Mouse (Mus musculus) lung, adult 18-20 months (tissue): ENCODE data around the gene Elmod2.
"Not testable (repeated sequence)": the region's sequence is repeated elsewhere in the genome, so short reads cannot be mapped to it uniquely, and the experiment has no call there.

Experiments
- DNase-seq, 2 experiments: peaks; one replicate each; pipeline ENCODE4 v3.0.0; 2022; ENCODE audit warnings: mixed read lengths in 2 of 2

The Elmod2 gene

GRCm38 (mm10) chr8:83331899-83332697 is at the start of gene Elmod2:
Elmod2 (minus strand) TSS chr8:83332486.
- DNase-seq: peak; percentile 96 to 97

DNA sequence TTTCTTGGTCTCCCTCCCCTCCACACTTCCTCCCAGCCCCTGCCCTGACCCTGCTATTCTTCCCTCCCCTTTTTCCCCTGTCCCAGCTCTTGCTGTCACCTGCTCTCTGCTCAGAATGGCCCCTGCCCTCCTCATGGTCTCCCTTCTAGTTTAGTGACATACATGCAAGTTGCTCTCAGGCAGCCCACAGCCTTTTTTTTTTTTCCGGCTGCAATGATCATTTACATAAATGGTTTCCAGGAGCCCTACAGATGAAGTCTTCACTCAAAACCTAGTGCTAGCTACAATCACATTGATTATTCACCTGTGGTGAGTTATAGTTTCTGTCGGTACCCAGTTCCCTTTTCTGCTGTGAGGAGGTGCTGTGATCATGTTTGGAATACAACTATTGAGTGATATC is 48.7 kb upstream of the Elmod2 start:
- DNase-seq: no peak

DNA sequence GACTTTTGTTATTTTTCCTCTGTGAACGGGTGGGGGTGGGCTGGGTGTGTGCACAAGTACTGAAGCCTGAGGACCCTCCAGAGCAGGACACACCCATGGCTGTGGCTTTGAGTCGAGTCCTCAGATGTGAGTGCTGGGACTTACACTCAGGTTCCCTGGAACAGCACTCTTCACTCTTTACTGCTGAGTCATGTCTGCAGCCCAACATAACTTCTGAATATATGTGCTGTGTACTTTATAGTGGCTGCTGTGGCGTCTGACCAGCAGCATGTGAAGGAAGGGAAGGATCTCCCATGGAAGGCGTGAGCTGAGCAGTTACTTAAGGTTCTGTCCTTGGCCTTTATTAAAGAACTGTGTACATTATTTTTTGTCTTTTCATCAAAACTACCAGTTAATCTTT is 47.9 kb upstream of the Elmod2 start:
- DNase-seq: no peak

- DNase-seq: no peak
Measured at GRCm38 (mm10) chr8:83377231-83377630, 44.9 kb upstream of the Elmod2 start.

DNA sequence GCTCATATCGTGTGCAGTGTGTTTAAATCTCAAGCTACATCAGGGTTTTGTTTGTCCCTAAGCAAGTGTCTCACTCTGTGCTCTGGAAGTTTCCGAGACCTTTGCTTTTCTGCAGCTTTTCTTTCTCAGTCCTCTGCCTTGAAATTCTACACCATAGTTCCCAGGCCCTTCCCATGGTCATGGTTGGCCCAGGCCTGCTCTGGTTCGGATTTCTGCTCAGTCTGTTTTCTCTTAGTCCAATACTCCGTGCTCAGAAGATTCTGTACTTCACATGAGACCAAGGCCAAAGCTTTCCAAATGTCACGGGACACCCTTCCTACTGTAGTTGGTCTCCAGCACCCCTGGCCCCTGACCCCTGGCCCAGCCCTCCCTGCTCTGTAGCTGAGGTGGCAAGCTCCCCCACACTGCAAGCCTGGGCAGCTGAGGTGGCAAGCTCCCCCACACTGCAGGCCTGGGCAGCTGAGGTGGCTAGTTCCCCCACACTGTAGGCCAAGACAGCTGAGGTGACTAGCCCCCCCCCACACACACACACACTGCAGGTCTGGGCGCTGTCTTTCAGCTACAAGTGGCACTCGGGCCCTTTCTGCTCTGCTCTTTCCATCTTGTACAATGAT is 31.0 kb upstream of the Elmod2 start:
- DNase-seq: no peak

GRCm38 (mm10) chr8:83351315-83351714 is 19.0 kb upstream of the Elmod2 start:
- no peak for DNase-seq

DNA sequence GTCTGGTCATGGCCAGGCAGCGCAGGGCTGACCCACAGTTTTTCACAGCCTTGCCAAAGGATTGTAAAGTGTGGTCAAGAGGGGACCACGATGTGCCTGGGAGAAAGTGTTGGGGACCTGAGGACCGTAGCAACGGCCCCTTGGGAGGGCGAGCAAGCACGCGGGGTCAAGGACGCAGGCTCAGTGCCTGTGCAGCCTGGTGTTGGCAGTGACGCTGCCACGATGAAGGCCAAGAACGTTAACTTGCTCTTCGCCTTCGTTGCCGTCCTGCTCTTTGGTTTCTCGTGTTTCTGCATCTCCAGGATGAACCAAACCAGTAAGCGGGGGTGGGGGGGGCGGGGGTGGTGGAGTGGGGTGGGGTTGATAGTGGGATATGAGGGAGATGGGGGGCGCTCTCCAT is 16.0 kb upstream of the Elmod2 start, which contains the start of gene Mgat4d:
Gene Mgat4d, plus strand, starts transcription at position 209 of the 400 bp plus-strand sequence.
- no peak for DNase-seq

GRCm38 (mm10) chr8:83342693-83343092 is 10.4 kb upstream of the Elmod2 start:
- no peak for DNase-seq

DNA sequence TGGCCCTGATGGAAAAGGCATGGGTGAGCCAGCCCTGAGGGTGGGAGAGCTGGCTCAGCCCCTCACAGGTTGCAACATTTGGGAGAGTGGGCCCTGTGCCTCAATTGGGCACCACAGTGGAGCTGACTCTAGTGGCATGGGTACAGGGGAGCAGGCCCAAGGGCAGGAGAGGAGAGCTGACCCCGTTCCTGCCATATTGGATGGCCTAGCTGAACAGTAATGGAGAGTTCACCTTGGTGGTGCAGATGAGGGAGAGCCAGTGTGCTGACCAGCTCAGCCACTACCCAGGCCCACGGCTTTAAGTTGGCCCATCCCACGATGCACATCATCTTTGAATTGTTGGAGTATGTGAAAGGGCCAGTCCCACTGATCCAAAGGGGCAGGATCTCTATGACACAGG is 9.8 kb upstream of the Elmod2 start:
- no peak for DNase-seq

- DNase-seq: no peak
Measured at GRCm38 (mm10) chr8:83332864-83333263, 578 bp upstream of the Elmod2 start.

DNA sequence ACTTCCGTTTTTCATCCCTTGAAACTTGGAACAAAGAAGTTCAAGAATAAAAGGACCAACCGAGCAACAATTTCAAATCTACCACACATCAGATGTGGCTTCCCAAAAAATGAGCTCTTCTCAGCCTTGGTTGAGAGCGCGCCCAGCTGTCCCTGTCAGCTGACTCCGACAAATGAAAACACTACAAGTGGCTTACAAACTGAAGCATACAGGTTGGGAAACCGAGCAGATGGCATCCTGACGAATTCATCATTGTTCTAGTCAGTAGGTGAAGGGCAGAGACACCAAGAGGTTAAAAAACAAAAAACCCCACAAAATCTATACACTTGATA is 753 bp downstream of the Elmod2 start:
- peak in 1 of 2 experiments; percentile 11 for DNase-seq

- no peak for DNase-seq
Measured at GRCm38 (mm10) chr8:83327889-83328288, 4.4 kb downstream of the Elmod2 start.

DNA sequence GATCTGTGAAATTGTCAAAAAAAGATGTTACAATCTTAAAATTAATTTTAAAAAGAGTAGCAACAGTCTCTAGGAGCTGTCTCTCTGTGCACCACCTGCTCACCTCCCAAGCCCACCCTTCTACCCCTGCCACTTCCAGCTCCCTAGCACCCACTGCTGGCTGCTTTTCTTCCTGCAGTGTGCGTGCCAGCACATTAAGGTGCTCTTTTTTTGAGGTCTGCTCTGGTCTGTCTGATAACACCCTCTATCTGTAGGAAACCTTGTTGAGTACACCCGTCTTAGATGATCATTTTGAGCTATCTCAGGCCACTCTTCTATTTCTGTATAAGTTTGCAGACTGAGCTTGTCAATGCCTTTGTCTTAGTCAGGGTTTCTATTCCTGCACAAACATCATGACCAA is 9.2 kb downstream of the Elmod2 start:
- no peak for DNase-seq

DNA sequence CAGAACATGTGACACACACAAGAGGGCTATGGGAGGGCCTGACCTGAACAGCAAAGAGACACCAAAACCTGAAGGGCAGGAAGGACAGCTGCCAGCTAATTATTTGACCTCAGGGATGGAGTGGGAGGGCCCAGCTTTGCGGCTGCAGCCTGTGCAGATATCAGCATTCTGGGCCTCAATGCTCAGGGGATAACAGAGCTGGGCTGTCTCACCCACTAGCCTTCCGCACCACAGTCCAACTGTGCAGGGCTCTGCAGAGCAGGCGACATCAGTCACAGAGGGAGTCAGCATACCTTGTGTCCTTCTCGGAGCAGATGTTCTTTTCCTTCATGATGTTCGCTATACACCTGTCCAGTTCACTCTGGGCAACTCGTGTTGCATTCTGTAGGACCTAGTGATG is 9.9 kb downstream of the Elmod2 start:
- DNase-seq: no peak

DNA sequence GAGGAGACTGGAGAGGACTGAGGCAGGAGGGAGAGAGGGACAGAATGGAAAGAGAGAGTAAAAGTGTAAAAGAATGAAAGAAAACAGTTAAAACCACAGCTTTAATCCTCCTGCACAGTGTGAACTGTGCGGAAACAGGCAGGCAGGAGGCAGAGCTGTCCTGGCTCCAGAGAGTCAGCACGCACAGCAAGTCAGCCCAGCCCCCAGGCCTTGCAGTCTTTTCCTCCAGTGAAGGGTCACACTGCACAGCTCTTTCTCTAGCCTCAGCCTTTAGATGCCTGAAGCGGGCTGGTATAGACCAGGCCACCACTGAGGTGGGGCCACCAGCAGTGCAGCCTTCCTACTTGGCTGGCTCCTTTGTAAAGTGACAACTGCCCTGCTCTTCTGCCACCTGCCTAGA is 11.7 kb downstream of the Elmod2 start:
- DNase-seq: no peak

DNA sequence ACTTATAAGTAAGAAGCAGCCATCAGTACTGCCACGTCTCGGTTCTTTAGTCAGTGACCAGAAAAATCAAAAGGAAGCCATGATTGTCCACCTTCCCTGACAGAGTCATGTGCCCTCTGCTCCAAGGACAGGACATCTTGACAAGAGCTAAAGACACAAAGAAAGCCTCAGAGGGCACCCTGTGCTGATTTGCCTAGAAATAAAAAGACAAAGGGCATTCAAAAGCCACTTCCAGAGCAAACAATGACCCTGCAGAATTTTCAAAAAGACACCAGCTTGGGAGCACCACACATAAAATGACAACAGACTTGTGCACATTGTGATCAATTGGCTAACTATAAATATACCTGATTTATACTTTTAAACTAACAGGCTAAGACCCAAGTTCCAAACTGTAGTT is 16.6 kb downstream of the Elmod2 start:
- DNase-seq: no peak

DNA sequence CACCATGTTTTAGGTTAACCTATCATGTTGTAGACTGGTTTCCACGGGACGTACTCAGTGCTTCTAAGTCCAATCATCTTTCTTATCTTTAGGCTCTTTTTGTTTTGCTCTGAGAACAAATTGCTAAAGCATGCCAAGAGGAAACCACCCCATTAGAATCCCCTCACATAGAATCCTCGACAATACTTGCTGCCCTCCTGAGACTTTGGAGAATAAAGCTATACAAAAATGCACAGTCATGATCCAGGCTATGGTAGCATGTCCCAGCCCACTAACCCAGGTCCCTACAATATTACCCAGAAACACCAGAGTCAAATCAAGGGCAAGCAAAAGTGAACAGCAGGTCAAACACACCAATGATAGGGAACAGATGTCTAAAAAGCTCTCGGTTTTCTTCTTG is 17.2 kb downstream of the Elmod2 start:
- not testable (repeated sequence) for DNase-seq

GRCm38 (mm10) chr8:83309836-83310235 is 22.4 kb downstream of the Elmod2 start:
- DNase-seq: no peak

DNA sequence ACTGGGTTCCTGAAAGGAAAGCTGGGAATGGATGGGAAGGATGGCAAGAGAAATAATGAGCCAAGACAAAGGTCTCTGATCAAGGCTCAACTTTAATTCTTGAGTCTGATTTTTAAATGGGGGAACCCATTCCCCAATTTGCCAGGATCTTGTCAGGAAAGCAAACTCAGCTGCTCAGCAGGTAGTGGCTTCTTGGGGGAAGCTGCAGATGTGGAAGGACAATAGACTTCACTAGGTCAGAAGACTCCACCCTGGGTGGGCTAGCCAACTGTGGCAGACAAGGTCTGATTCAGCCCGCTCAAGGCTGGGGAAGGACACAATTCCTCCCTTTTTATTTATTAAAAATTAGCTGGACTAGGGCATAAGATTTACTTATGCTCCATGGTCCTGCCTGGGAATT is 27.3 kb downstream of the Elmod2 start:
- DNase-seq: no peak

GRCm38 (mm10) chr8:83300135-83300534 is 32.2 kb downstream of the Elmod2 start:
- no peak for DNase-seq

GRCm38 (mm10) chr8:83297375-83297774 is 34.9 kb downstream of the Elmod2 start:
- DNase-seq: no peak

- no peak for DNase-seq
Measured at GRCm38 (mm10) chr8:83290176-83290575, 42.1 kb downstream of the Elmod2 start, which contains the start of gene Ucp1. Ucp1 (plus strand) TSS chr8:83290352.

GRCm38 (mm10) chr8:83285391-83285790 is 46.9 kb downstream of the Elmod2 start:
- no peak for DNase-seq

DNA sequence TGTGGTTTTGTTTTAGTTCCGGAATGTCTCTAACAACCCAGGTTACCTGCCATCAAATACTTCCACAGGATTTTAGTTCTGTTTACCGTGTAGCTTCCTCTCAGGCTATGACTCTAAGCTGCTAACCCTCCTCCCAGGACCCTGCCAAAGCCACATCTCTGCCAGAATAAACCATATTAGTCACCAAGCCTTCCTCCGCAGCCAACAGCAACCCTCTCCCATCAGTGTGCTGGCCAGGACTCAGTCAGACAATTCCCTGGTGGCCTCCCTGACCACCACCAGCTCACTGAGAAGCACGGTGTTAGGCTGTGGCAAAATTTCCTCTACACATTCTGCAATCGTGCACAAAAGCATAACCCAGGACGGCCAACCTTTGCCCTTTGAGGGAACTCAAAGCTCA is 53.9 kb downstream of the Elmod2 start:
- no peak for DNase-seq

DNA sequence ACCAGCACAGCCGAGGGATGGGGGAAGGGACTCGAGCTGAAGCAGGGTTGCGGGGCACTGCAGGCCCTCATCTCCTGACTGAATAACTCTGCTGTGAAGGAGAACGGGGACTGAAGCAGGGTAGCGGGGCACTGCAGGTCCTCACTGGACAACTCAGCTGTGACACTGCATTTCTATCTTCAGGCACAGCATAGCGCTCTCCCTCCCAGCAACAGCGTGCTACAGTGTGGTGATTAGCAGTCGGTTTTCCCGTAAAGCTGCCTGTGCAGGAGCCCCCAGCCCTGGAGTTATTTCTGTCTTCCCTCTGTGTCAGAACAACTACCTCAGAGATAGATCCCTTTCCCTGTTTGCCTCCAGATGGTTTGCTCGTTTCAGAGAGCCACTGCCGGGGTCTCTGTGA is 57.8 kb downstream of the Elmod2 start:
- no peak for DNase-seq
